Mouse (Mus musculus) ovary, postnatal 36 days (tissue): ENCODE results near the gene Nudt3.
"Not testable (repeated sequence)": the region's sequence is repeated elsewhere in the genome, so short reads cannot be mapped to it uniquely, and the experiment has no call there.

Source experiments
- DNase-seq: peaks from one replicate; pipeline ENCODE4 v3.0.0; 2022; ENCODE audit warnings: low spot score, mixed read lengths

The Nudt3 gene

DNA sequence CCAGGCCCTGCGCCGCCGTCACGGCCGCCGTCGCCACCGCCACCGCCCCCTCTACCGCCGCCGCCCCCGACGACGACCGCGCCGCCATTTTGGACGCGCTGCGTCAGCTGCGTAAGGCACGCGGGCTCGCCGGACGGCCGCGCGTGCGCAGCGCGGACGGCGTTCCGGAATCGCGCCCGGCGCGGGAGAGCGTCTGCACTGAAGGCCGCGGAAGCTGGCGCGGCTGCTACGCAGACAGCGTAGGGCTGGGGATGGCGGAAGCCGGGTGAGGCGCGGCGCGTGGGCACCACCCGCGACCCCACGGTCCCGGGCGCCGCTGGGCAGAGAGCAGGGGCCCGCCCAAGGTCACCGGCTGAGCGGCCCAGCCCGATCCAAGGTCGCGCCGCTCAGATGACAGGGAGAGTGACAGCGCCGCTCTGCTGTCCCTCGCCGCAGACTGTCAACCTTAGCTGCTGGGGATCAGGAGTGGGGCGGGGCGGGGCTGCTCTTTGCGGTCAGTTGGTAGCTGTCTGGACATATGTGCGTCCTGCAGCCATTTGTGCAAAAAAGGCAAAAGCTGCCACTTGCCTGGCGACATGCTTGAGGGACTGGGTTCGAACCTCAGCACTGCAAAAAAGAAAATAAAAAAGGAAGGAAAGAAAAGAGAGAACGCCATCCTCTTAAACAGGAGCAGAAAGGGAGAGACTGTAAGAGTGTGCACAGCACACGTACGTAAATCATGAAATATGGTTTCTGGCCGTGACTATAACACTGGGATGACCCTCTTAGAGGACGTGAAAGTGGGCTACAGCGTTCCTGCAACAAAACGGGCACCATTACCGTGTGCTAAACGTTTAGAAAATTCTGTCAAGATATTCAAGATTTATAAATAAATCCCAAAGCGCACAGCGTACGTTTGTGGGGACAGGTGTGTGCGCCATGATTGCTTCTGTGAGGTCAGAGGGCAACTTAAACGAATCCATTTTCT, at the start of gene Nudt3:
TSS of gene Nudt3 (minus strand) at position 136 of the 967 bp plus-strand sequence.
- peak; percentile 91 for DNase-seq

DNA sequence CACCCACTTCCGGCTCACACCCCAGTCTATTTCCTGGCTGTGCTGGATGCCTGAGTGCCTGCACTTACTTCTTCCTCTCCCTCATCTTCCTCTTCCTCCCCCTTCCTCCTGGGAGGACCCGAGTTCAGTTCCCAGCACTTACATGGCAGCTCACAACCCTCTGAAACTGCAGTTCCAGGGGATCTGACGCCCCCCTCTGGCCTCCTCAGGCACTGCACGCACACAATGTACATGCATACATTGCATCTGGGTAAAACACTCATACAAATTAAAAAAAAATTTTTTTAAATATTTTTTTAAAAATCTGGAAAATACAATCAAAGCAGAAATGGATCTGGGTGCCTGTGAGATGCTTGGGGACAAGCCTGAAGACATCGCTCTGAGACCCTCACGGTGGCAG, 48.4 kb upstream of the Nudt3 start:
- no peak for DNase-seq

DNA sequence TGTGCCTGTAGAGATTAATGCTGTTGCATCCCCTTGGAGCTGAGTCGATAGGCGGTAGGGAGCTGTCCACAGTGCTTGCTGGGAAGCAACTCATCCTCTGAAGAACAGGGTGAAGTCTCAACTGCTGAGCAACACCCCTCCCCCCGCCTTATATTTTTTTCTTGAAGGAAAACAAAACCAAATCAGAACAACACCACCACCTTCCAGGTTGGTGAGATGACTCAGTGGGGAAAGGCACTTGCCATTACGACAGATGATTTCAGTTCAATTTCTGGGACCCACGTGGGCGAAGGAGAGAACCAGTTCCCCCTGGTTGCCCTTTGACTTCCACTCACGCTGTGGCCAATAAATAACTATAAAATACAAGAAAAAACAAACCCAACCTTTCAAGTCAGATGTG, 35.5 kb upstream of the Nudt3 start:
- no peak for DNase-seq

DNA sequence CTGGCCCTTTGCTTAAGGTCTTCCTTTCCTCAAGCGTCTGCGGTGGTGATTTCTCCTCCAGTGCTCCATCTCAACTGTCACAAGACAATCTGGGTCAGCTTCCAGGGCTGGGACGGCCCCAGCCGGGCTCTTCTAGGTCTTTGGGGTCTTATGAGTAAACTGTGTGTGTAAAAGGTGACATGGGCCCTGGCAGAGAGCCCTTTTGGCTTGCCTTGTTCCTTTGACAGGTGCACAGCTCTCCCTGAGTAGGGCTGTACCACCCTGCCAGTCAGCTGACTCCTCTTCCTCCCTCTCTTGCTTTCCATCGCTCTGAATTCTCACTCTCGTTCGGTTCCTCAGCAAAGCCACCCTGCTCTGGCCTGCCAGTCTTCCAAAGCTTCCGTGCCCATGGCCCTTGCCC, 33.8 kb upstream of the Nudt3 start:
- DNase-seq = no peak

DNA sequence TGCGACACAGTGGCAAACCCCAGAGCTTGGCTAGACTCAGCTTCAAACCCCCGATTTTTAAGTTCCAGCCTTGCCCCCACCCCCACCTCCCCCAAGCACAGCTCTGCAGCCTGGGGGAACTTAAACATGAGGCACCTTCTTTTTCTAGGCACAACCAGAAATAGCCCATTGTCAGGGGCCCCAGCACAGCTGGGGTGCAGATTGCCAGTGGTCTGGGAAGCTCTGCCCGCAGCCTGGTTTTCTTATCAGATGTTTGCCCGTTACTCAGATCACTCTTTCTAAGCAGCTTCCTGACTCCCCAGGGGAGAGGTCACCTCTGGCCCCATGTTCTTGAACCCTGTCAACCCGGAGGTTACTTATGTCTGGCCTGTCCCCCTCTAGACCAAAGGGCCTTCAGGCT, 33.1 kb upstream of the Nudt3 start:
- DNase-seq = no peak

DNA sequence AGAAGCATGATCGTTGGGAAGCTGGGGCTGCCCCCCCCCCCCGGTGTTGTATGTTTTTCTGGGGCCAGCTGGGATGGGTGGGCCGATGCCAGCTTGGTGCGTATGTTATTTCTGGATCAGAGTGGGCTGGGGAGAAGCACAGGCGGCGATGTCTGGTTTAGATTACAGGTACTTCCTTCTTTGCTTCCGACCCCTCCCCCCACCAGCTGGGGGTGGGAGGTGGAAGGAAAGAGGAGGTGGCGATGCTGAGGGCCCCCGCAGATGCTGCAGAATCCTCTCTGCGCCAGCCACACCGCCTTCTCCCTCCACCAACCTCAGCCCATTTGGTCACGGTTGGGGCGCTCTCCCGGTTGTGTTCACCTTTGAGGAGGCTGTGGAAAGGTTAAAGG, 32.7 kb upstream of the Nudt3 start:
- DNase-seq = no peak

DNA sequence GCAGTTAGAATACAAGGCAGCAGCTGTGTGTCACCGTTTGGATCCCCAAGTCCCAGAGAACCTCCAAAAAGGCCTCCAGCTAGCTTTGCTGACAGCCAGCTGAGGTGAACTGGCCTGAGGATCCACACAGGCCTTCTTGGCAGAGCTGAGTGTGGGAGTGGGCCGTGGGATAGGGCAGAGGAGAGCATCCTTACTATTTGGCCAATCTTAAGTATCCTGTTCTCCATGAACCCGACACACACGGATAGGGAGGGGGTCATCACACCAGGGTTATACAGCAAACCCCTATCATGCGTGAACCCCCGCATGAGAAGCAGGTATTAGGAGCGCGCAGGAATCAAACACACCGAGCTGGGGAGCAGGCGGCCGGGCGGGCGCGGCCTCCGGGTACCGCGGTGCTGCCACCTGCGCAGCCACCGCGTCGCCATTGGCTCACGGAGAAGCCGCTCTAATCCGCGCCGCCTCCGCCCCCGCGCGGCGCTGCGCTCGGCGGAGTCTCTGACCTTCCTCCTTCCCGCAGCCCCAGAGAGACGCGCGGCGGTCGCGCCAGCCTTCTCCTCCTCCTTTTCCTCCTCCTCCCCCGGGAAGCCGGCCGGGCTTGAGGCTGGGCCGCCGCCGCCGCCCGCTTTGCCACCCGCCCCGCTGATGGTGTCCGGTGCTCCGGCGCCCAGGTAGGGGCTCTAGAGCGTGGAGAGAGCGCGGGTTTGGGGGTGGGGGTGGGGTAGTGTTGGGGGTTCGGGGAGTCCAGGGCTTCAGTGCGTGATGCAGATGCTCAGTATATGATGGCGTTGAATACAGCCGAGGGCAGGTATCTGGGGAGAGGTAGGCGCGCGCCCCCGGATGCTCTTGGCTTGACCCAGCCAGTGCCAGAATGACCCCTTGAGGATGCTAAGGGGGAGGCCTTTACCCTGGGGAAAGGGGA, 32.1 kb upstream of the Nudt3 start, which contains the start of gene Pacsin1:
TSS of gene Pacsin1 (plus strand) at position 421 of the 922 bp plus-strand sequence.
- DNase-seq = peak; percentile 50

DNA sequence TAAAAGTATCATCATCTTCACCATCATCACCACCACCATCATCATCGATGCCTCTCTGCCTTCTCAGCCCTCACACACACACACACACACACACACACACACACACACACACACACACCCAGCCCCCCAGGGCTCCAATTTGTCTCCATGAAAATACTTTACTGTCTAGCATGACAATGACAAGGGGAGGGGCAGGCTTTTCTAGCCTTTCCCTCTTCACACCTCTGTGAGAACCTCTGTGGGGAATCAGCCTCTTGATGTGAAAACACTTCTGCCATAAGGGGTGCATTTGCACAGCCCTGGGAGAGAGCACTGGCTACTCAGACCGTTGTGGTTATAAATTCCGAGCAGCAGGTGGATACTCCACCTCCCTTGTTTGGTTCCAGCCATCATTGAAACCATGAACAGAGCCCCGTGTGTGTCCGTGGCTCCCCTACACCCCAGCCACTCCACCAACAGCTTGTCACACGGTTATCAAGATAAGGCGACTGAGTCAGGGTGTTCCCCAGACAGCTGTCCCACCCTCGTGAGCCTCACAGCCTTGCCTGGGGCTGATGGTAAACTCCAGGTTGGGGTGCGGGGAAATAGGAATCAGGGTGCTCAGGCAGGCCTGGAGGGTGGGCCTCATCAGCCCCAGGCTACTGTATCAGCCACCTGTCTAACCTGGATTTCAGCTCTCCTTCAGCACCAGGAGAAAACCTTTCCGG, 30.1 kb upstream of the Nudt3 start:
- no peak for DNase-seq

DNA sequence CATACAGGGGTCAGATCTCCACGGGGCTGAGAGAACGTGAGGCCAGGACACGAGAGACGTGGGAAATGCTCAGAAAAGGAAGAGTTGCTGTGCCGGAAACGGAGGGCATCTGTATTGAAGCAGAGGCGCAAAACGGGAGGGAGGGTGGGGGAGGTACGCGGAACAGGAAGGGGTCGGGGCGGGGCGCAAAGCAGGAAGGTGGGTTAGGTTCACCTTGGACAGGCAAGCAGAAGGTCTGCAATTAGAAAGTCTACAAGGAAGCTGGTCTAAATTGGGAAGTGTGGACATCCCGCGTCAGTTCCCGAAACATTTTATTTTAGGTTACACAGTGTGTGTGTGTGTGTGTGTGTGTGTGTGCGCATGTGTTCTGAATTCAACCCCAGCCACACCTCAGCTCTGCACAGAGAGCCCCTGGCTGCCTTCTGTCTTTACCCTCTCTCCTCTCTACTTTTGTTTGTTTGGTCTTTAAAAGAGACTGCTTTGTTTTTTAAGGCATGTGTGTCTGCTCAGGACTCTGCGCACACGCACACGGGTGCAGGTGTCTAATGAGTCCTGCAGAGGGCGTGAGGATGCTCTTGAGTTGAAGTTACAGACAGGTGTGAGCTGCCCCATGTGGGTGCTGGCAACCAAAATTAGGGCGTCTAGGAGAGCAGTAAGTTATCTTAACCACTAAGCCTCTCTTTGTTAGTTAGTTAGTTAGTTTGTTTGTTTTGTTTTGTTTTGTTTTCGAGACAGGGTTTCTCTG, 28.9 kb upstream of the Nudt3 start:
- no peak for DNase-seq

DNA sequence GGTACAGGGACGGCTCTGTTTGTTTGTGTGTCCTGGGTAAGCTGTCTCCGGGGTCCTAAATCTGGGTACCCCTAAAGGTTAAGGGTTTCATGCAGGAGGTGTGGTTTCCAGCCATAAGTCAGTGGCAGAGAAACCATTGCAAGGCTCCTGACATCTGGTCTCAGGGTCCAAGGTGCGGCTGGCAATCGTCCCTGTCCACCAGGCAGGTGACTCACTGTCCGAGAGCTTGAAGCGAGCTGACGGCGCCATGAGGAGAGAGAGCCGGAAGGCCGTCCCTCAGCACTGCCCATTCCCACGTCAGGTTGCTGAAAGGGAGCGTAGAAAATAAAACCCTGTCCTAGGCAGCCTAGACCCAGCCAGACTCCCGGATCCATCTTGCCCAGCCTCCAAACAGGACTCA, 27.3 kb upstream of the Nudt3 start:
- DNase-seq = no peak

DNA sequence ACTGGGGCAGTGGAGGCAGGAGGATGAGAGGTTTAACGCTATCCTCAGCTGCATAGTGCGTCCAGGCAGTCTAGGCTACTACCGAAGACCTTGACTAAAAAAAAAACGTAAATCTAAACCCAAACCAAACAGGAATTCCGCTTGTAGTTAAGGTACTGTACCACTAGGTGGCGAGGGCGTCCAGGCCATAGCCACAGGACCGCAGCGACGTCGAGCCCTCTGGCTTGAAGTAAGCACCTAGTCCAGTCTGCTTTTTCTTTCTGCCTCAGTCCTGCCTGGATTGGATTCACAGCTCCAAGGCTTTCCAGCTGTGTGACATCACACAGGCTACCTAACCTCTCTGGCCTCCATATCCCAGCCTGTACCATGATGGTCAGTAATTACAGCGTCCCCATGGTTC, 26.9 kb upstream of the Nudt3 start:
- DNase-seq = peak; percentile 53

DNA sequence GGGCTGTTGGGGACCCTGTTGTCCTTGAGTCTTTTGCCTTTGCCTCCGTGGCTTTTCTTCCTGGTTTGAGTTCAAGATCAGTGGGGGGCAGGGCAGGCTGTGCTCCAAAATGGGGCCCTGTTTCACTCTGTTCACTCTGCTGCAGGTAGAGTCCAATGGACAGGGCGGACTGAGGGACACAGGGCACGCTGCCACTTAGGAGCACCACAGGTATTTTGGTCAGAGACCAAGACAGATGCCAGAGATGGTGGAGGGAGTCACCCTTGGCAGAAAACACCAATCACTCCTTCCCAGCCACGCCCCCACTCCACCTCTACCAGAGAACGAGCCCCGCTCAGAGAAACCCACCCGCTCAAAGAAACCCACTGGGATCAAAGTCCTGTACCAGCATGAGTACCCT, 22.5 kb upstream of the Nudt3 start:
- no peak for DNase-seq

DNA sequence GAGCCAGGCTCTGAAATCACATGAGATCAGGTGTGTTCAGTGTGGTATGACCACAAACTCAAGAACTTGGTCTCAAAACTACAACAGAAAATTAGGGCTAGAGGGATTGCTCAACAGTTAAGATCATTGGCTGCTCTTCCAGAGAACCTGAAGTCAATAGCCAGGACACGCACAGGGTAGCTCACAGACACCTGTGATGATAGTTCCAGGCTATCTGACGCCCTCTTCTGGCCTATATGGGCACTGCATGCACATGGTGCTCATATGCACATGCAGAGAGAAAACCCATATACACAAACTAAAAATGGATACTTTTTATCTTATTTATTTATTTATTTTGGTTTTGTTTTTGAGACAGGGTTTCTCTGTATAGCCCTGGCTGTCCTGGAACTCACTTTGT, 21.3 kb upstream of the Nudt3 start:
- no peak for DNase-seq

DNA sequence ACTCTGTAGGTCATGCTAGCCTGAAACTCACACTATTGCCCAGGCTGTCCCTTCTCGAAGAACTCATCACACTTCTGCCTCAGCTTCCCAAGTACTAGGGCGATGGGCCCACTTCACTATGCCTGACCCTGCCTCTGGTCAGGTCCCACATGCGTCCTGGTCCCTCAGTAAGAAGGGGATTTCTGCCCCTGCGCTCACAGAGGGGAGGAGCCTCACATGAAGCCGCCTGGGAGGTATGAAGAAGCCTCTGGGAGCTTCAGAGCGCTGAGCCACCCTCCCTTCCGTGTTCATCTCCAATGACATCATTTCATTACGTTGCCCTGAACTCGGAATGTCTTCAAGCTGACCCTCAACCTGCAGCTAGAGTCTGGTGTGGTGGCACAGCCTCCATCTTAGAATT, 20.5 kb upstream of the Nudt3 start:
- DNase-seq = no peak

DNA sequence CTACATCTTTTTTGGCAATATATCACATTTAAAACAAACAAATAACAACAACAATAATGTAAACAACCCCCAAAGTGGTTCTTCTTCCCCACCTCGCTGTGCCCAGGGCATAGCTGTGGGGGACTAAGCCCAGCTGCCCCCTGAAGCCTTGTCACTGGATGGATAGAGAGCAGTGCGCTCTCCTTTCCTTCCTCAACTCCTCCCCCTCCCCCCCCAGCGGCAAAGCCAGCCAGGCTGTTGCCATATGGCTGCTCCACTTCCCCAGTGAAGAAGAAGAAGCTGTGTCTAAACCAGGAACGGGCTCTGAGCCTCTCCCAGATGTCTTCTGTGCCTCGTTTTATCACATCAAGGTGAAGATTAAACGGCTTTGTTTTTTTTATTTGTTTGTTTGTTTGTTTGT, 19.8 kb upstream of the Nudt3 start:
- no peak for DNase-seq

DNA sequence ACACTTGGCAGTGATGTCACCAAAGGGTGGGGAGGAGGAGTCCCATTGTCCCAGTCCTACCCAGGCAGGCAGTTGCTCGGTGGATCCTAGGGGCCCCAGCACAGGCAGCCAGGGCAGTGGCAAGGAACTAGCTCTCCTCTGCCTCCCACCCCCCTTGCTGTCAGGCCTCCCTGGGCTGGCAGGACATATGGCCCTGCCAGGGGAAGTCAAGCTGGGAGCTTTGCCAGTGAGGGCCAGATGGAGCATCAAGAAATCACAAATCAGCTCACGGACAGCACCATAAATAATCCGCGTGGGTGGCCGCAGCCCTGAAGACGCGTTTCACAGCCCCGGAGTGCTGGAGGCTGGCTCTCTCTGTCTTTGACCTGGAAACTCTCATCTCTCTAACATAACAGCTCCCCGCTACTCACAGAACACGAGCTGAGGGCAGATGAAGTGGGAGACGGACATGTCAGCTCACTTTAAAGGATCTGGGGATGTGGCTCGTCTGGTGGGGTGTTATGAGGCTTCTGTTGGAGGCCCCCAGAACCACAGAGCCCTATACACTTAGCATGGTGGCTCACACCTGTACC, 19.3 kb upstream of the Nudt3 start:
- no peak for DNase-seq

DNA sequence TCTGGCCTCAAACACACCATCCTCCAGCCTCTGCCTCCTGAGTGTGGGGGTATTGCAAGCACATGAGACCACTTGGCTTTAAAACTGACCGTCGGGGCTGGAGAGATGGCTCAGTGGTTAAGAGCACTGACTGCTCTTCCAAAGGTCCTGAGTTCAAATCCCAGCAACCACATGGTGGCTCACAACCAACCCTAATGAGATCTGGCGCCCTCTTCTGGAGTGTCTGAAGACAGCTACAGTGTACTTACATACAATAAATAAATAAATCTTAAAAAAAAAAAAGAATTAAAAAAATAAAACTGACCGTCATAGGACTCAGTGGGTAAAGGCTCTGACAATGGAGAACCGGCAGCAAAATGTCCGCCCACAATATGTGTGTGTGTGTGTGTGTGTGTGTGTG, 16.6 kb upstream of the Nudt3 start:
- not testable (repeated sequence) for DNase-seq

DNA sequence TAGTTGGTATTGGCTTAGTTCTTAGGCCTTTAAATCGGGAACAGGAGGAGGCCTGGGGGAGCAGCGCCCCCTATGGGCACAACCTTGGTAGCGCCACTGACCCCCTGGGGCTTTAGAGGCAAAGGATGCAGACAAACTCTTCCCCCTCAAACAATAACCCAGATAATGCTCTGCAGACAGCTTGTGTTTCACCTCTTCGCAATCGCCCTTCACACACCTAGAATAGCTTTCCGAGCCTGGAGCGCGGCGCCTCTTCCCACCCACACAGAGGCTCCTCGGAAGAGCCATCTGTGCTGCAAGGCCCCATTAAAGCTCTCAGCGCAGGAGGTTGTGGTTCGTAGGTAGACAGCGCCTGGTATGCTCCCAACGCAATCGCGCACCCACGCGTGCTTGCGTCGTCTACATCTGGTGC, 15.6 kb upstream of the Nudt3 start:
- no peak for DNase-seq

DNA sequence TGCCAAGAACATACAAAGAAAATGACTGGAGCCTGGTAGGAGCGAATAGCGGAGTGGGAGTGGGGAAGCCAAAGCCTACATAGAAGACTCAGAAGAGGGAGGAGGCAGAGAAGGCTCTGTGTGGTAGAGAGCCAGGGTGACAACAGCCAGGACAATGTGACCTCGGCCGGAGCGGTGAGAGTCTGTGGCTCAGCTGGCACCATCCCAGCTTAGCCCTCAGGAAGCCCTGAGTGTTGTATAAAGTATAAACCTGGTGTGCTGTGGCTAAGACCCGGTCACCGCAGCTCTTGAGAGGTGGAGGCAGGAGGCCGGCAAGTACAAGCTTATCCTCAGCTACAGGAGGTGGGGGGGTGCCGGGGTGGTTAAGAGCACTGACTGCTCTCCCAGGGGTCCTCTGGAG, 14.0 kb upstream of the Nudt3 start:
- DNase-seq = no peak

DNA sequence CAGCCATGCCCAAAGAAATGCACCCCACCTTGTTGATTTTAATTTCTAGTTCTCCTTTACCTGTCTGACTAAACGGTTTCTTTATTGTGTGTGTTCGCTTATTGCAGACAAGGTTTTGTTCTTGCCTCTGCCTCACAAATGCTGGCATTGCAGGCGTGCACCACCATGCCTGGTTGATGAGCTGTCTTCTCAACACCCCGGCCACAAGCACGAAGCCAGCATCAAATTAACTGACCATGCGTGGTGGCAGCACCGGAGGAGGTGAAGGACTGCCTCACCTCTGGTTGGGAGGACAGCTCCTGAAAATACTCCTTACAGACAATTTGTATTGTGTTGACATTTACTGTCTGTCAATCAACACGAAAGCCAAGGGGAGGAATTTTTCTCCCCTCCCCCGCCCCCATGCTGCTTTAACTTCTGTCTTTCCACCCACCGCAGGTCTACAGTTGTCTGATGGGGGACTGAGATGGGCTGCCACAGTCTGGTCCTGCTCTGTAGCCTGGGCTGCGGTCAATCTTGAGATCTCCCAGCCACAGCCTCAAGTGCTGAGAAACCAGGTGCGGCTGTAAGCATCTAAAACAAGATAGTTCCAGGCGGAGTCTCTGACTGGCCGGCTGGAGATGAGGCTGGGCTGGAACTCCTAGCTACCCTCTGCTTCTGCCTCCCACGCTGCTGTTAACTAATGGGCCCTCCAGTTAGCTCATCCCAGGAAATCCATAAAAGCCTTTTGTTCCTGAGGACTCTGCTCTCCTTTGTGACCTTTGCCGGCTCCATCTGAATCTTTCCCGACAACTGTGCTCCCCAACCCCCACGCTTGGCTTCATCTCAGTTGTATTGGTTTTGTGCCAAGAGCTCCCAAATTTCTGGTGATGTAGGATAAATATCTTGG, 13.1 kb upstream of the Nudt3 start, which contains the start of gene Rps10:
TSS of gene Rps10 (minus strand) at position 538 of the 889 bp plus-strand sequence.
- DNase-seq = no peak
